Mouse (Mus musculus) liver, adult 2 months (tissue): ENCODE results near the gene Cdh4. TPM values are rescaled to one million over a fixed set of nuclear protein-coding genes. Genes with fewer than 3 reads are reported as not detected.

ENCODE experiments used
- DNase-seq: peaks from one replicate; pipeline ENCODE4 v3.0.0-alpha.2; 2011; ENCODE audit warnings: low read depth, low spot score; ENCODE audit errors: extremely low read depth
- H3K27ac ChIP-seq: fragments of 200-500 bp; replicated peaks from 2 replicates; pipeline ENCODE4 v1.5.1; 2012; ENCODE audit warnings: low read depth, mild to moderate bottlenecking, control low read depth, inconsistent platforms, low read length; ENCODE audit not compliant: insufficient read depth
- H3K27me3 ChIP-seq: fragments of 200-500 bp; 2 replicates; pipeline ENCODE4 v1.6.1; 2012; ENCODE audit warnings: mild to moderate bottlenecking, moderate library complexity, low read length, inconsistent platforms; ENCODE audit not compliant: control insufficient read depth, insufficient read depth
- H3K36me3 ChIP-seq: fragments of 200-500 bp; 2 replicates; pipeline ENCODE4 v1.6.1; 2012; ENCODE audit warnings: low read length, inconsistent platforms; ENCODE audit not compliant: control insufficient read depth, insufficient read depth
- H3K4me1 ChIP-seq: fragments of 200-500 bp; 2 replicates; pipeline ENCODE4 v1.6.1; 2011; ENCODE audit warnings: low read length; ENCODE audit not compliant: control insufficient read depth, insufficient read depth
- H3K4me3 ChIP-seq: fragments of 200-500 bp; 2 replicates; pipeline ENCODE4 v1.5.1; 2011; ENCODE audit warnings: low read depth, mild to moderate bottlenecking, control low read depth, low read length, moderate library complexity; ENCODE audit not compliant: insufficient read depth
- H3K79me2 ChIP-seq: fragments of 200-500 bp; 2 replicates; pipeline ENCODE4 v1.6.1; 2012; ENCODE audit warnings: inconsistent platforms, mild to moderate bottlenecking, low read length, moderate library complexity; ENCODE audit not compliant: control insufficient read depth, insufficient read depth
- H3K9ac ChIP-seq: fragments of 200-500 bp; 2 replicates; pipeline ENCODE4 v1.6.1; 2012; ENCODE audit warnings: low read depth, mild to moderate bottlenecking, control low read depth, inconsistent platforms, low read length
- CTCF ChIP-seq: fragments of 200-500 bp; IDR thresholded peaks from 2 replicates; pipeline ENCODE4 v1.5.1; 2011; ENCODE audit warnings: low read depth, low read length, control low read depth
- POLR2A ChIP-seq: fragments of 200-500 bp; IDR thresholded peaks from 2 replicates; pipeline ENCODE4 v1.6.1; 2011; ENCODE audit warnings: low read length, control low read depth; ENCODE audit not compliant: insufficient read depth; ENCODE audit errors: extremely low read depth
- WGBS: fragments of 180-500 bp; shearing (Covaris S2); methylation state at CpG from one replicate; pipeline ENCODE4 v1.1.7; 2018; 5-methylcytosine and 5-hydroxymethylcytosine counted together
- polyA plus RNA-seq: library from polyadenylated mRNA; depleted of rRNA; stranded (reverse); fragments of >200 nt; gene quantifications from 2 replicates; pipeline ENCODE4 v1.2.3, GENCODE M21; 2012; rRNA removed
- total RNA-seq: library from RNA; depleted of rRNA; stranded (reverse); fragments of >200 nt; gene quantifications from 2 replicates; pipeline ENCODE4 v1.2.3, GENCODE M21; 2014; rRNA removed

Cdh4 gene
- total RNA-seq (0.27 and 0.37 TPM in 2 replicates), polyA plus RNA-seq (0.18 and 0.35 TPM in 2 replicates)

DNA sequence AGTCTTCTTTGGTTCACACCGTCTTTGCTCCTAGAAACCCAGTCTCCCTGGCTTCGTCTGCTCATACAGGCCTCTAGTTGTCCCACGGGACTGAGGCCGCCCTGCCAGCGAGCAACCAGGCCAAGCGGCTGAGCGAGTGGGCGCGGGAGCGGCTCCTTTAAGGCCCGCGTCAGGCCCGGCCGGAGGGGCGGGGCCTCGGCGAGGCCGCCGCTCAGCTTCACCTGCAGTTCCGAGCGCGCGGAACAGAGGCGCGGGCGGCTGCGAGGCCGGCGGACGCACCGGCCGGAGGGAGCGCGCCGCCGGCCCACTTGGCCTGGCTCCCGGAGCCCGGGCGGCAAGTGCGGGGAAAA lies at the start of gene Cdh4:
Cdh4 (plus strand) TSS at position 241 of the 350 bp plus-strand sequence.
- Histone ChIP-seq H3K36me3 (no peaks in the 10 kb centered on the region), H3K79me2 (no peaks in the 10 kb centered on the region), H3K4me1 (no peaks in the 10 kb centered on the region), H3K9ac (peak within 1 kb of the TSS; percentile 57), H3K27me3 (peaks cover 8% of the 10 kb centered on the region; the same call in 1 of the 2 replicates), H3K27ac (0 out of 2 replicates have a peak within 1 kb of the TSS, but pooled peaks have one; percentile 7), H3K4me3 (peak within 1 kb of the TSS; percentile 46)
- peak; percentile 41 for DNase-seq
- 1% methylated on average over 40 of the region's 40 CpGs for WGBS
- TF ChIP-seq CTCF = no peak
- TF ChIP-seq POLR2A = 0 out of 2 replicates have a peak, but pooled peaks have one; percentile 34

DNA sequence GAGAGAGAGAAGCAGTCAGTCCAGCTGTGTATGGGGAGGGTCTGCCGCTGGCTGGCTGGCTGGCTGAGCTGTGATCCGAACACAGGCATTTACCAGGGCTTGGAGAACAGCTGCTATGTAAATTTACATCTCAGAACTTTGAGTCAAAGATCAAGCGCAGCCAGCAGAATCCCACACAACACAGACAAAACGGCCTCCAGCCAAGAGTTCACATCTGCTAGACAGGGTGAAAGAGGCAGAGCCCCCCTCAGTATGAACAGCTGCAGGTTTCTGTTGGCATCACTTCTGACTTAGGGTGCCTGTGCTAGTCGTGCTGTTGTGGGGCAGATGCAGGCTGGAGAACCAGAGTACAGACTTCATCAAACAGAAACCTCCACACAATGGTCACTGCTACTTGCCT lies 46.8 kb upstream of the Cdh4 start:
- Histone ChIP-seq H3K27me3 (0 out of 2 replicates have a peak, but pooled peaks cover 3% of the 10 kb centered on the region), H3K4me3 (no peak overlapping the region), H3K79me2 (no peaks in the 10 kb centered on the region), H3K36me3 (no peaks in the 10 kb centered on the region), H3K27ac (no peak overlapping the region), H3K4me1 (no peaks in the 10 kb centered on the region), H3K9ac (no peak overlapping the region)
- DNase-seq = no peak
- WGBS = 48% methylated on average over 5 of the region's 5 CpGs
- TF ChIP-seq POLR2A (no peak), CTCF (no peak)

DNA sequence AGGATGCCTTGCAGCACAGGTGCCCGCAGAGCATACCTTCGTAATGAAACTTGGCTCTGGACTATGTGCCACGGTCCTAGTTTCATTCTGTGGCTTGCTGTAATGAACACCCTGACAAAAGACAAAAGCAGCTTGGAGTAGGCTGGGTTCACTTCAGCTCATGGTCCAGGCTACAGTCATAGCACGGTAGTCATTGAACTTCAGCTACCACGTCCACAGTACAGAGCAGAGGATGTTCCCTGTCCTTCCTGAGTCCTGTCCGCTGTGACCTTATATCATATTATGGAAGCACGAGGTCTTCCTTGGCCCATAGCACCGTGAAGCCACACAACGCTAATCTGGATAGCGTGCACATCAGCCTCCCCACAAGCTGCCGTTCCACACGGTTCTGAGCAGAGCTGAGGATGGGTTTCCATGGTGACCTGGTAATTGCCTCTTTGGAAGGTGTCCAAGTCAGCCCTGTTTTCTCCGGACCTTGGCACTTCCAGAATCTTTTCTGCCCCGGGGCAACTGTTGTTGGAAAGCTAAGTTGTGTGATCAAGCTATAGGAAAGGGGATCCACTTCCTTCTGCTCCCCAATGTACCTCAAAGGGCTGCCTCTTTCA lies 42.5 kb upstream of the Cdh4 start:
- no peak overlapping the region for H3K27ac ChIP-seq
- TF ChIP-seq POLR2A (no peak), CTCF (no peak)
- no peaks in the 10 kb centered on the region for H3K36me3 ChIP-seq
- H3K9ac ChIP-seq = no peak overlapping the region
- 81% methylated on average over 14 of the region's 14 CpGs for WGBS
- H3K79me2 ChIP-seq = no peaks in the 10 kb centered on the region
- DNase-seq = no peak
- no peaks in the 10 kb centered on the region for H3K27me3 ChIP-seq
- H3K4me3 ChIP-seq = no peak overlapping the region
- H3K4me1 ChIP-seq = no peaks in the 10 kb centered on the region

DNA sequence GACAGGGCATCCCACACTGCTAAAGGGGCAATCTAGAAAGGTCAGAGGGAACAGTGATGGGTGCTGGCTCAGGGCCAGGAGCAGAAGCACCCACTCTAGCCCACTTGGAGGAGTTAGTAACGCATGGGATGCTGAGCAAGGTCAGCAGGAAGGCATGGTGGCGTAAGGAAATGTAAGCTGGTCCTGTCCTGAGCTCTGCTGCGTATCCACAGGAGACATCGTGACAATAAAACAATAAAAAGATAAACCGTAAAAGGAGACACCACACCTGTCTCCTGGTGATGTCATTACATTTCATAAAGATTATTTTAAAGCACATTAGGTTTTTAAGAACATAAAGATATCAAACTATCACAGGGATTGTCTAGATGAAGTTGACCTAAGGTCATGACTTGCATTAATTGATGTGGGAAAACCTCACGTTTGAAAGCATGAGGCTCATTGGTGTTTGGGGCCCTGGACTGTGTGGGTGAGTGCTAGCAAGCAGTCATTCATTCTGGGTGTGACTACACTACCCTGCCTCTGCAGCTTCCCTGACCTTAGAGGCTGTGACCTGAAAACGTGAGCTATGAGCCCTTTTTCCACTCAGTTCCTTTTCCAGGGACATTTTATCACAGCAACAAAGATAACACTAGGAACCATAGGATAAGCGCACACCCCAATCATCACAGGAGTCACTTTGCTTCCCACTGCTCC lies 31.2 kb upstream of the Cdh4 start:
- no peaks in the 10 kb centered on the region for H3K79me2 ChIP-seq
- no peaks in the 10 kb centered on the region for H3K27me3 ChIP-seq
- no peak for TF ChIP-seq POLR2A
- no peaks in the 10 kb centered on the region for H3K4me1 ChIP-seq
- no peak for DNase-seq
- no peak overlapping the region for H3K27ac ChIP-seq
- no peak overlapping the region for H3K9ac ChIP-seq
- WGBS = 64% methylated on average over 8 of the region's 8 CpGs
- H3K36me3 ChIP-seq = no peaks in the 10 kb centered on the region
- no peak overlapping the region for H3K4me3 ChIP-seq

DNA sequence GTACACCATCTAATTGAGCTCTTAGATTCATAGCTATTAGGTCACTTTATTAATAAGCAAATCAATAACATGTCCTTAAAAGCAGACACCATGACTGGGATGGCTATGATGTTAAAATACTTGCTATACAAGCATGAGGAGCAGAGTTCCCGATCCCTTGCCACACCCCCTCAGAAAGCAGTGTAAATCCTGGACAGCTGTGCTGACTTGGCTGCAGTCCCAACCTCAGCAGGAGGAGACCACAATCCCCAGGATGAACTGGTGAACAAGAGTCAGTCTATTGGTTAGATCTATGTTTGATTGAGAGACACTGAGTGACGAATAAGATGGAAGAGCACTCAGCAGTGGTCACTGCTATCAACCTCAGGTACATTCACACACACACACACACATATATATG lies 29.3 kb upstream of the Cdh4 start:
- H3K79me2 ChIP-seq = no peaks in the 10 kb centered on the region
- WGBS = 74% methylated on average over 2 of the region's 2 CpGs
- TF ChIP-seq CTCF (no peak), POLR2A (no peak)

DNA sequence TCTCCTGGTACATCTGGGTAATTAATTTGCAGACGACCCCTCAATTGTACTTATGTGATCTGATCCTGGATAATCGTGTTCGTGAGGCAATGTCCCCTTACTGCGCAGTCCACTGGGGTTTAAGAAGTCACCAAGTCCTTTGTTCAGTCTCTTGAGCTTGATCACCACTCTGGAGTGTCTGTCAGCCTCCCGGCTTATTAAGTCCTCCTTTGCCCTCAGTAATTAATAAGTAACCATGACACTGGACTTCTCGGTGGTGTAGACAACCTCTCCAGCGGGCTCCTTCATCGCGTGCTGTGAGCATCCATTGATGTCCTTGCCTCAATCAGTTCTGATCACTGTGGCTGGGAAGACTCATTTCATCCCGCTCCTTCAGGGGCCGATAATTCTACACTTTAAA lies 28.0 kb upstream of the Cdh4 start:
- Histone ChIP-seq H3K27ac (no peak overlapping the region), H3K4me3 (no peak overlapping the region), H3K27me3 (no peaks in the 10 kb centered on the region), H3K9ac (no peak overlapping the region), H3K36me3 (no peaks in the 10 kb centered on the region), H3K79me2 (no peaks in the 10 kb centered on the region), H3K4me1 (no peaks in the 10 kb centered on the region)
- TF ChIP-seq POLR2A (no peak), CTCF (no peak)
- no peak for DNase-seq
- WGBS = 71% methylated on average over 11 of the region's 11 CpGs

More for the DNA sequence above, 29.3 kb upstream of the Cdh4 start:
- no peak for DNase-seq
- Histone ChIP-seq H3K9ac (no peak overlapping the region), H3K36me3 (no peaks in the 10 kb centered on the region), H3K27ac (no peak overlapping the region), H3K27me3 (no peaks in the 10 kb centered on the region), H3K4me3 (no peak overlapping the region), H3K4me1 (no peaks in the 10 kb centered on the region)
